Mouse (Mus musculus) G1E-ER4 (cell line): ENCODE measurements around the gene Rpl35. TPM values are rescaled to one million over a fixed set of nuclear protein-coding genes. Genes with fewer than 3 reads are reported as not detected.

Source experiments
- GATA1 ChIP-seq: IDR thresholded peaks from one replicate; pipeline ENCODE4 v1.8.0; 2012; ENCODE audit warnings: low read length, inconsistent platforms
- polyA plus RNA-seq: library from polyadenylated mRNA; stranded (reverse); fragments of >175 nt; gene quantifications from 2 replicates; pipeline ENCODE4 v1.2.3, GENCODE M21; 2012

Rpl35 gene
- polyA plus RNA-seq, 1 experiment, result 139 TPM

- no peak for TF ChIP-seq GATA1
These were observed 3.6 kb downstream of the Rpl35 start for GRCm38 (mm10) chr2:39001866-39002265.

DNA sequence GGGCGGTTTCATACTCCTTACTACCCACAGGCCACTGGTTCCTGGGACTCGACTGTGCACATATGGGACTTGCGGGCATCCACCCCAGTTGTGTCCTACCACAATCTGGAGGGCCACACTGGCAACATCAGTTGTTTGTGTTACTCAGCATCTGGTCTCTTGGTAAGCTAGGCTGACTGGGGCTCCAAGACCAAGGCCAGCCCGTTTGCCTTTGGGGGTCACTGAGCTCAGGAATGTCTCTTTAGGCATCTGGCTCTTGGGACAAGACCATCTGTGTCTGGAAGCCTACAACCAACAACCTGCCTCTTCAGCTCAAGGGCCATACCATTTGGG lies 4.9 kb downstream of the Rpl35 start:
- TF ChIP-seq GATA1, result no peak

- TF ChIP-seq GATA1, result no peak
These were observed 5.4 kb downstream of the Rpl35 start for GRCm38 (mm10) chr2:38999910-39000586.

- TF ChIP-seq GATA1, result no peak
These were observed 6.0 kb downstream of the Rpl35 start for GRCm38 (mm10) chr2:38999381-38999780.

DNA sequence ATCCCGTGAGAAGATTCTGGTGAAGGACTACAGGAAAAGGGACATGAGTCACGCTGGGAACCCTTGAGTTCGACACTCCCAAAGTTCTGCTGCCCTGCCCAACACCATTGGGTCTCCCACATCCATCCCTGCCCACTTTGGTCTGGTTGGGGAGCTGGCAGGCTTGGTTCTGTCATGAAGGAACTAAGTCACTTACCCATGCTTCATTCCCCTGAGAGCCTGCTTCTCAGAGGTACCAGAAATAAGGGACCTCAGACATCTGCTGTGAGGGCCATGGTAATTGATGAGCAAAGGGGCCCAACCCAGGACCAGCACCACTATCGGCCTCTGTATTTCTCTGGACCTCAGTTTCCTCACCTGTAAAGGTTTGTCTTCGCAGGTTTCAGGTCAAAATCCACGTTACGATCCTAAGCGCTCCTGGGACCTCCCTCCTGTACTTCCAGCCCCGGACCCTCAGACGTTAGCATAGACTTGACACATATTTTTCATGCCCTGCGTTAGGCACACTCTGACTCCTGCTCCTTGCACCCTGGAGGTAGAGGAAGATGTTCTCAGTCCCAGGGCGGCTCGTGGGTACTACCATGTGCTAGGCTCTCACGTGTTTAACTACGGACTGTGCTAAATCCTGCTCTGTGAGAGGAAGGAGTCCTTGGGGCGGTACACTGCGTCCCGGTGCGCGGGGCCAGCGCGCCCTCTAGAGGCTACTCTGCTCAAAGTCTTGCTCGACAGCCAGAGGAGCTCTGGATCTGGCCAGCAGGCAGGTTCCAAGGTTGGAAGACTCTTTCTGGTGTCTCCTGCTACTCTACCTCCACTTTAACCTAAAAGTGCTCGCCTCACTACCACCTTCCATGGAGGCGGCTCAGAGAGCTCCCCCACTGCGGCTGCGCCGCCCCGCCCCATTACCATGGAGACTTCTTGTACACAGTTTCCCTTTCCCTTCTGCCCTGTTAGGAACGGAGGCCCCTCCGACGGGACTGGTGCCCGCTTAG lies 7.7 kb downstream of the Rpl35 start, which contains the start of gene Wdr38:
Wdr38 (plus strand) TSS at position 91 of the 989 bp plus-strand sequence.
- TF ChIP-seq GATA1, result no peak

- no peak for TF ChIP-seq GATA1
These were observed 13.0 kb downstream of the Rpl35 start for GRCm38 (mm10) chr2:38992452-38992851.

DNA sequence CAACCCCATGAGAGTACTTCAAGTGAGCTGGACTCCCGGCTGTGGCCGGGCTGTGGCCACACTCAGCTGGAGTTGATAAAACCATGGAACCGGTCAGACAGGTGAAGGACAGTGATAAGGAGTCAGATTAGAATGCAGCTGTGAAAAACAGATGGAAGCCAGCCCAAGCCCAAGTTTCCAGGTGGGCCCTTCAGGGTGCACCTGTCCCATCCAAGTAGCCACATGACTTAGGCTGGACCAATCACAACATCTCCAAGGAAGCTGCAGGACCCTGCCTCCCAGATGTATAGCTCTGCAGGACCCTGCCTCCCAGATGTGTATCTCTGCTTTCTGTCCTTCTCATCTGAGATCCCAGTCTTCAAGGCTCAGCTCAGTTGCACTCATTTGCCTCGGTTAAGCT lies 13.4 kb downstream of the Rpl35 start:
- TF ChIP-seq GATA1, result no peak

DNA sequence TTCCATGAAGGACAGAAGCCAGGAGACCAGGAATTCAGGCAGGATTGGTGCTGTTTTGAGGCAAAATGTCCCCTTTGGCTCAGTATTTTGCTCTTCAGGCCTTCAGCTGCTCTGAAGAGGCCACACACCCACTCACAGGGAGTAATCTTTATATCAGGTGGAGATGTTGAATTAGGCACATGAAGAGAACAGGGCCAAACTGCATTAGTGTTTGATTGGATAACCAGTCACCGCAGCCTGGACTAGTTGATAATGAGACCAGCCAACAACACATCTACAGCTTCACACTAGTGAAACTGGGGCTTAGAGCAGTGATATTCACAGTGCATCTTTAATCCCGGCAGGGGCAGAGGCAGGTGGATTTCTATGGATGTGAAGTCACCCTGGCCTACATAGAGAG lies 16.5 kb downstream of the Rpl35 start:
- TF ChIP-seq GATA1, result no peak

- no peak for TF ChIP-seq GATA1
These were observed 17.5 kb downstream of the Rpl35 start for GRCm38 (mm10) chr2:38987803-38988510.

- no peak for TF ChIP-seq GATA1
These were observed 18.1 kb downstream of the Rpl35 start for GRCm38 (mm10) chr2:38987371-38987770.

GRCm38 (mm10) chr2:38986580-38986979 lies 18.8 kb downstream of the Rpl35 start:
- TF ChIP-seq GATA1, result no peak

DNA sequence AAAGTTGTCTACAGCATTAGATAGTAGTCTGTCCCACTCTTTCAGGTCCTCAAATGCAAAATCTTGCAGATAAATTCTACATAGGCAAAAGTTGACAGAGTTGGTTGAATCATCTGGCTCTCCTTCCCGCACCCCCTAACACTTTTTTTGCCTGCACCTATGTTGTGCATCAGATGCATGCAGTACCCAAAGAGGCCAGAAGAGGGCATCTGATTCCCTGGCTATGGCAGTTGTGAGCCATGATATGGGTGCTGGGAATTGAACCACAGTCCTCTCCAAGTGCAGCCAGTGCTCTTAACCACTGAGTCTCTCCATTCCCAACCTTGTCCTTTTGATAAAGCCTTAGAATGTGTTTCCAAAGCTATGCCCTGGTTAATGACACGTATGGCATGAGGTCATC lies 22.0 kb downstream of the Rpl35 start:
- TF ChIP-seq GATA1, result no peak

DNA sequence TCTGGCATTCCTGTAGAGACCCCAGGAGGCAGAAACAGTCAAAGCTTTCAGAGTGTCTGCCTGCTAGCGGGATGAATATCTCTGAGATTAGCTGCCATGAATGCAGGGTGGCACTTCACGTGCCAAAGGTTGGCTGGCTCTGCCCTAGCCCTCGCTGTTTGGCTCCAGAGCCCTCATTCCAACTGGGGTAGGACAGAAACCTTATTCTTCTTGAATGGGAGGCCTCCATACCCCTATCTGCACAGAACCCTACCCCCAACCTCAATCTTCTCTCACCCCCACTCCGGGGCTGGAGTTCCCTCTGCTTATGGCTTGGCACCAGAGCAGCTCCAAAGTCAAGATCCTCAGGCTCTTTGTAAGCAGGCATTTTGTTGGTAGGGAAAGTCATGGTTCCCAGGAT lies 27.6 kb downstream of the Rpl35 start:
- TF ChIP-seq GATA1, result no peak

GRCm38 (mm10) chr2:38975941-38976805 lies 29.3 kb downstream of the Rpl35 start:
- TF ChIP-seq GATA1, result no peak

- no peak for TF ChIP-seq GATA1
These were observed 30.2 kb downstream of the Rpl35 start for GRCm38 (mm10) chr2:38975181-38975580.
